Mouse (Mus musculus): ENCODE results near the gene Samd8. TPM values are rescaled to one million over a fixed set of nuclear protein-coding genes. Genes with fewer than 3 reads are reported as not detected.

The Samd8 gene
- polyA plus RNA-seq, 1 experiment from 2014 or later, result 11.6 TPM

DNA sequence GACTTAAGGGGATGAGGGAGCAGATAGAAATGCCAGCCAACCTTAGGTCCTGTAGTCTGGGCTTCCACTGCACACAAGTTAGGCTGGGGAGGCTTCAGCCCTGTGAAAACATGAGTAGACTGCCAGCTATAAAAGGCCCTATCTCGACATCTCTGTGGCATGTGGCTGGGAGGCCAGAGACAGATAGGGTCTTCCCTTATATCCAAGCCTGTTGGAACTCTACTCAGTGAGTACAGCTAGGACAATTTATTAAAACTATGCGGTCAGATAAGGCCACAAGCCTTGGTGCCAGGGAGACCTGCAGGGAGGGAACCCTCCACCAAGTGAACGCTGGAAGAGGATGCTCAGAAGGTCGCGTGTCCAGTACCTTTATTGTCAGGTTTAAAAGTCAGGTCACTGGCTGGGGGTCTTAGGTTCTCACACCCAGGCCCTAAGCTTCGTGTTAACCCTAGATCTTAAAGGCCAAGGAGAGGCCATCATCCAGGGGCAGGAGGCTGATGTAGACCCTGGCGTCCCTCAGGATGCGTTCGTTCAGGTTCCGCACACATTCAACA lies 96.6 kb downstream of the Samd8 start:
- Histone ChIP-seq H3K27ac (peak overlapping the region; percentile 80), H3K9ac (no peak overlapping the region), H3K4me3 (replicated peaks) (peak overlapping the region; percentile 71; the same call in 1 of the 2 replicates), H3K4me2 (replicated peaks) (peak overlapping the region; percentile 97), H3K36me3 (peaks cover 22% of the 10 kb centered on the region), H3K27me3 (replicated peaks) (no peaks in the 10 kb centered on the region), H3K9me3 (no peaks in the 10 kb centered on the region), H3K4me1 (replicated peaks) (peaks cover 17% of the 10 kb centered on the region)
- ATAC-seq, result no peak
- 17% methylated on average over 10 of the region's 10 CpGs for WGBS

DNA sequence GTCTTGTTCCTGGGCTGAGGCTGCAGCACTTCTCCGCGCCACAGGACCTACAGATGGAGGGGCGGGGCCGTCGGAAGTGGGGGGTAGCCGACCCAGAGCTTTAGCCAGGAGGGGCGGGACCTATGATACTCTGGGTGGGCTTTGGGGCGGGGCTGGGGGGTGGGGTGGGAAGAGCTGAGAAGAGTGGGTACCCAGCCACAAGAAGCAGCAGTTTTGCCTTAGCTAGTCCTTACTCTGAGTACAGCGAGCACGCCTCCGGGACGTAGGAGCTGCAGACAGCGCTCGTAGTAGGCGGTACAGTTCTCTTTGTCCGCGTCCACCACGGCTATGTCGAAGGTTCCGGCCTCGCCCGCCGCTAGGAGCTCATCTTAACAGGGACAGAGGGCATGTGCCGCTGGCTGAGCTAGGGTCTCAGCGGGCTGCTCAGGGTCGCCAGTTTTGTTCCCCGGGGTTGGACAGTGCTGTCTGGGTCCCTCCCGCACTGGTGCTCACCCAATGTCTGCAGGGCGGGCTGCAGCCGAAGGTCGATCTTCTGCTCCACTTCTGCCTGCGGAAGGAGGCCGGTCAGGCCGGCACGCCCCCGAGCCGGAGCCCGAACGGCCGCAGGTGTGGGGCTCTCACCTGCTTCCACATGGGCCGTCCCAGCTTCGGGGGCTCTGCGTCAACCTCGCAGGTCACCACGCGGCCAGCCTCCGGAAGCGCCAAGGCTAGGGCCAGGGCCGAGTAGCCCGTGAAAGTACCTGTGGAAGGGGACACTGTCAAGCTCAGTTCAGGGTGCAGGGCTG lies 97.2 kb downstream of the Samd8 start:
- Histone ChIP-seq H3K27ac (peak overlapping the region; percentile 80), H3K4me2 (replicated peaks) (peak overlapping the region; percentile 97), H3K27me3 (replicated peaks) (no peaks in the 10 kb centered on the region), H3K36me3 (peaks cover 17% of the 10 kb centered on the region), H3K4me3 (replicated peaks) (peak overlapping the region; percentile 71), H3K9ac (peak overlapping the region; percentile 80), H3K4me1 (replicated peaks) (peaks cover 19% of the 10 kb centered on the region), H3K9me3 (no peaks in the 10 kb centered on the region)
- ATAC-seq, result peak; percentile 41
- WGBS, result 1% methylated on average over 50 of the region's 50 CpGs

Other genes starting within 250 kb of the Samd8 start
- not detected in 2 replicates for gene Dupd1, start 36.0 kb upstream of the Samd8 start, polyA plus RNA-seq (2015; fragmentation: Nextera tagmentation; extraction: Ambion mirVana)
- gene Dusp13, start 650 bp downstream of the Samd8 start, polyA plus RNA-seq (2015; fragmentation: Nextera tagmentation; extraction: Ambion mirVana), result not detected in 2 replicates
- 368 and 384 TPM in 2 replicates for gene Vdac2, start 74.7 kb downstream of the Samd8 start, polyA plus RNA-seq (2015; fragmentation: Nextera tagmentation; extraction: Ambion mirVana)
- gene Comtd1, start 98.4 kb downstream of the Samd8 start, polyA plus RNA-seq (2015; fragmentation: Nextera tagmentation; extraction: Ambion mirVana), result 57.3 and 69.9 TPM in 2 replicates
- gene Zfp503, start 239.1 kb downstream of the Samd8 start, polyA plus RNA-seq (2015; fragmentation: Nextera tagmentation; extraction: Ambion mirVana), result 14.2 and 16.5 TPM in 2 replicates